Mouse (Mus musculus) liver, embryonic 12.5 days (tissue): ENCODE results near the gene Fbxl3. TPM values are rescaled to one million over a fixed set of nuclear protein-coding genes. Genes with fewer than 3 reads are reported as not detected.
A peak's percentile ranks its signal among the peaks of the same experiment; 100 is the strongest.

Experiments
- ATAC-seq: fragments of 200-750 bp; cut with Nextera tagmentation; 2 replicates; pipeline ENCODE4 v1.8.0; 2017; ENCODE audit warnings: moderate number of reproducible peaks, mild to moderate bottlenecking, moderate library complexity
- H3K27ac ChIP-seq: fragments of 300-500 bp; sonication (generic); 2 replicates; pipeline ENCODE4 v1.5.1; 2016; ENCODE audit warnings: mild to moderate bottlenecking
- H3K27me3 ChIP-seq: fragments of 300-500 bp; sonication (generic); replicated peaks from 2 replicates; pipeline ENCODE4 v1.6.1; 2016; ENCODE audit warnings: mild to moderate bottlenecking, moderate library complexity
- H3K36me3 ChIP-seq: fragments of 300-500 bp; sonication (generic); 2 replicates; pipeline ENCODE4 v1.6.1; 2016; ENCODE audit warnings: mild to moderate bottlenecking, moderate library complexity
- H3K4me1 ChIP-seq: fragments of 300-500 bp; sonication (generic); 2 replicates; pipeline ENCODE4 v1.6.1; 2016
- H3K4me2 ChIP-seq: fragments of 300-500 bp; sonication (generic); 2 replicates; pipeline ENCODE4 v1.6.1; 2016; ENCODE audit warnings: mild to moderate bottlenecking, moderate library complexity
- H3K4me3 ChIP-seq: fragments of 300-500 bp; sonication (generic); 2 replicates; pipeline ENCODE4 v1.5.1; 2016; ENCODE audit warnings: mild to moderate bottlenecking, moderate library complexity
- H3K9ac ChIP-seq: fragments of 300-500 bp; sonication (generic); 2 replicates; pipeline ENCODE4 v1.6.1; 2016; ENCODE audit warnings: mild to moderate bottlenecking, moderate library complexity
- H3K9me3 ChIP-seq: fragments of 300-500 bp; sonication (generic); replicated peaks from 2 replicates; pipeline ENCODE4 v1.6.1; 2016; ENCODE audit warnings: mild to moderate bottlenecking, moderate library complexity
- WGBS: fragments of 180-500 bp; shearing (Covaris S2); methylation state at CpG from one replicate; pipeline ENCODE4 v1.1.7; 2016; ENCODE audit not compliant: insufficient replicate concordance; 5-methylcytosine and 5-hydroxymethylcytosine counted together
- polyA plus RNA-seq: library from polyadenylated mRNA; unstranded; fragments of >200 nt; fragmentation: Nextera tagmentation; extraction: Ambion mirVana; gene quantifications from 2 replicates; pipeline ENCODE4 v1.2.1, GENCODE M21; 2016

The Fbxl3 gene
- polyA plus RNA-seq, 1 experiment from 2014 or later: 14.7 TPM

DNA sequence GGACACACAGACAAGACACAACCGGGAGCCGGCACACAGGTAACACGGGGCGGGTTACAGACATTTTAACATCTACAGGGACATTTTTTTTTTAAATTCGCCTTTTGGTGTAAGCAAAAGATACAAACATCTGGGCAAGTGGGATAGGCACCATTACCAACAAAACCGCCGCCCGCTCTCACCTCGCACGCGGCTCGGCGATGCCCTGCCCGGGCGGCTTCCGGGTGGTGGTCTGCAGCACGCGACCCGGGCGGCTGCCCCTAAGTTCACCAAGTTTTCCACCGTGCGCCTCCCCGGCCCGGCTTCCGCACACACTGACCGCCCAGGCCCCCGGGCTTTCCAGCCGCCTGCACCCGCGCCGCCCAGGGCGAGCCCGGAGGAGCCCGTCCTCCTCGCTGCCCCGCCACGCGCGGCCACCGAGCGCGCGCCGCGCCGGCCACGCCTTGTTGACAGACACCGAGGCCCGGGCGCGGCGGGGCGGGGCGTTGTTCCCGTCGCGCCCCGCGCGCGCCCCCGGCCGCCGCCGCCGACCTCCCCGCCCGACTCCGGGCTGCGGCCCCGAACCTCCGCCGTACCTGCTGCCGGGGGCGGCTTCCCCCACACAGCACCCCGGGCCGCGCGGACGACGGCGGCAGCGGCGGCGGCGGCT, 655 bp downstream of the Fbxl3 start:
- H3K27me3 ChIP-seq: no peaks in the 10 kb centered on the region
- 1% methylated on average over 73 of the region's 86 CpGs for WGBS
- no peaks in the 10 kb centered on the region for H3K9me3 ChIP-seq
- peak; percentile 86 for ATAC-seq
- peak overlapping the region; percentile 99 for H3K9ac ChIP-seq
- H3K27ac ChIP-seq: peak overlapping the region; percentile 100
- H3K36me3 ChIP-seq: peaks cover 30% of the 10 kb centered on the region
- H3K4me1 ChIP-seq: peaks cover 39% of the 10 kb centered on the region
- peak overlapping the region; percentile 90 for H3K4me3 ChIP-seq
- H3K4me2 ChIP-seq: peak overlapping the region; percentile 76

- WGBS: 5% methylated on average over 2 of the region's 2 CpGs
- Histone ChIP-seq H3K9me3 (no peaks in the 10 kb centered on the region), H3K4me3 (peak overlapping the region; percentile 90), H3K4me1 (peaks cover 45% of the 10 kb centered on the region), H3K27ac (peak overlapping the region; percentile 100), H3K9ac (peak overlapping the region; percentile 99), H3K36me3 (peaks cover 34% of the 10 kb centered on the region), H3K4me2 (peak overlapping the region; percentile 76), H3K27me3 (no peaks in the 10 kb centered on the region)
- ATAC-seq: no peak
These were observed 1.2 kb downstream of the Fbxl3 start for GRCm38 (mm10) chr14:103098213-103098586.

DNA sequence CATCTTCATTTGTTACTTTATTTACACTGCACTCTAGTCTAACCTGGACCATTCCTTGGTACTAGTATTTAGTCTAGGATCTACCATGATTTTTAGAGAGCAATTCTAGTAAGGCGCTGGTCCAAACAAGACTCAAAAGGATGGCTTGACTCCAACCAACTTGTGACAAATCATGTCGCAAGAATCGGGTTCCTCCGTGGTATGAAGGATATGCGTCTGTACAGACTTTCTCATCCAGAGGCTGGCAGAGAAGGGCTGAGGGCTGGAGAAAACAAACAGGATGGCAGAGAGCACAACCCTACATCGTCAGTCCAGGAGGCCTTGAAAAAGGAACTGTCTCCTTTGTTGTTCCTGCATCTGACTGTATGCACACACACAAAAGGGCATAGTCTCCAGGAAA, 2.7 kb downstream of the Fbxl3 start:
- no peak overlapping the region for H3K4me2 ChIP-seq
- H3K4me1 ChIP-seq: peaks cover 51% of the 10 kb centered on the region
- WGBS: 74% methylated on average over 6 of the region's 6 CpGs

DNA sequence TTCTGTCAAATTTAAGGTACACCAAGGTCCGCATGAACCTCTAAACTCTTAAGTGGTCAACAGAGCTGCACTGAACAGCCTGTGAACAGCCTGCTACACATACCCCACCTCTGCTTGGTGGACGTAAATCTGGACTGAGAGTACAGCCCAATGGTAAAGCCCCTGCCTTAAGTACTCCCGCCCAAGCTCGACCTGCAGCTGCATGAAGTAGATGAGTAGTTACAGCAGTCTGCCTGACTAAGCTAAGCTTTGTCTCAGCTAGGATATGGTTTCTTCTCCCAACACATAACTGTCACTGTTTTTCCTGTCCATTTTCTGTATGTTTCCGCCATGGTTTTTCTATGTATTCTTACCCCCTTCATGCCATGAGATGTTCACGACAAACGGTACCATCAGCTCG, 3.5 kb downstream of the Fbxl3 start:
- Histone ChIP-seq H3K27ac (no peak overlapping the region), H3K4me2 (no peak overlapping the region), H3K36me3 (peaks cover 55% of the 10 kb centered on the region), H3K4me1 (peaks cover 52% of the 10 kb centered on the region), H3K9me3 (no peaks in the 10 kb centered on the region), H3K9ac (no peak overlapping the region), H3K4me3 (no peak overlapping the region), H3K27me3 (no peaks in the 10 kb centered on the region)
- ATAC-seq: no peak
- WGBS: 91% methylated on average over 8 of the region's 8 CpGs

More for the DNA sequence above, 2.7 kb downstream of the Fbxl3 start:
- H3K9me3 ChIP-seq: no peaks in the 10 kb centered on the region
- no peak overlapping the region for H3K27ac ChIP-seq
- H3K36me3 ChIP-seq: peaks cover 47% of the 10 kb centered on the region
- H3K4me3 ChIP-seq: no peak overlapping the region
- ATAC-seq: no peak
- H3K27me3 ChIP-seq: no peaks in the 10 kb centered on the region
- no peak overlapping the region for H3K9ac ChIP-seq

DNA sequence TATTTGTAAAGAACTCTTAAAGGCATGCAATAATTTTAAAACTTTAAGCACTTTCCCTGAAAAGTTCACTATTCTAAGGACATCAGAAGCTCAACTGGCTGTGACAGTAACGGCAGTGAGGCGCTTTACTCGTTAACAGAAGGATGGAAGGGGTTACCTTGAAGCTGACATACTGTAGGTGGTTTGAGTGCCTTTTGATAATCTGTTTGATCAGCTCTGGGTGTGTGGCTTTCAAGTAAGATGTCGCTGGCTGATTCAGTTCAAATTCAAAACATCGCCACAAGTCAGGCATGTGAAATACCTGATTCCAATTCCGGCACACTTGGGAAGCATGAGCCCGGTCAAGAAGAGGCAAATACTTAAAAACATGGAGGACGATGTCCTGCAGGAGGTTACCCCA, 4.3 kb downstream of the Fbxl3 start:
- WGBS: 85% methylated on average over 8 of the region's 8 CpGs
- H3K27ac ChIP-seq: no peak overlapping the region
- H3K4me3 ChIP-seq: no peak overlapping the region
- H3K27me3 ChIP-seq: no peaks in the 10 kb centered on the region
- no peak overlapping the region for H3K9ac ChIP-seq
- H3K4me1 ChIP-seq: peaks cover 48% of the 10 kb centered on the region
- peaks cover 59% of the 10 kb centered on the region for H3K36me3 ChIP-seq
- ATAC-seq: no peak
- no peaks in the 10 kb centered on the region for H3K9me3 ChIP-seq
- no peak overlapping the region for H3K4me2 ChIP-seq

GRCm38 (mm10) chr14:103093670-103094069, 5.7 kb downstream of the Fbxl3 start:
- Histone ChIP-seq H3K4me2 (no peak overlapping the region), H3K36me3 (peaks cover 68% of the 10 kb centered on the region), H3K27ac (no peak overlapping the region), H3K27me3 (no peaks in the 10 kb centered on the region), H3K4me3 (no peak overlapping the region), H3K9me3 (no peaks in the 10 kb centered on the region), H3K4me1 (peaks cover 52% of the 10 kb centered on the region), H3K9ac (no peak overlapping the region)
- 39% methylated on average over 4 of the region's 4 CpGs for WGBS
- ATAC-seq: no peak

GRCm38 (mm10) chr14:103093236-103093635, 6.1 kb downstream of the Fbxl3 start:
- H3K9ac ChIP-seq: no peak overlapping the region
- no peaks in the 10 kb centered on the region for H3K27me3 ChIP-seq
- no peak overlapping the region for H3K27ac ChIP-seq
- no peaks in the 10 kb centered on the region for H3K9me3 ChIP-seq
- H3K4me3 ChIP-seq: no peak overlapping the region
- H3K36me3 ChIP-seq: peaks cover 73% of the 10 kb centered on the region
- H3K4me2 ChIP-seq: no peak overlapping the region
- no peak for ATAC-seq
- peaks cover 54% of the 10 kb centered on the region for H3K4me1 ChIP-seq
- WGBS: 87% methylated on average over 3 of the region's 3 CpGs

DNA sequence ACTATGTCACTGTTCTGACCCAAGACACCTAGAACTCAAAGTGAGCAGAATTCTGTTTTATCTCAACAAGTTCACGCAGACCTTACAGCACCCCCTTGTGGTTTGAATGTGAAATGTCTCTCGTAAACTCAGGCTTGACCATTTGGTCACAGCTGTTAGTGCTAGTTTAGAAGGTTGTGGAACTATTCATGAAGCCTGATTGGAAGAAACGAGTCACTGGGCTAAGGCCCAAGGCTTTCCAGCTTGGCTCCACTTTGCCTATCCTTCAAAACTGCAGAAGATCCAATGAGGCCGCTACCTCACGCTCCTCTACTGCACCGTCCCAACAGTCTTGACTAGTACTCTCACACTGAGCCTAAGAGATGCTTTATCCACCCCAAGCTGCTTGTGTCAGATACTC, 10.7 kb downstream of the Fbxl3 start:
- ATAC-seq: no peak
- H3K9me3 ChIP-seq: no peaks in the 10 kb centered on the region
- H3K27ac ChIP-seq: peak overlapping the region; percentile 40; the same call in 1 of the 2 replicates
- H3K4me1 ChIP-seq: peaks cover 55% of the 10 kb centered on the region
- WGBS: 62% methylated on average over 6 of the region's 6 CpGs
- H3K9ac ChIP-seq: no peak overlapping the region
- no peaks in the 10 kb centered on the region for H3K27me3 ChIP-seq
- H3K36me3 ChIP-seq: peaks cover 79% of the 10 kb centered on the region
- H3K4me2 ChIP-seq: no peak overlapping the region
- no peak overlapping the region for H3K4me3 ChIP-seq

DNA sequence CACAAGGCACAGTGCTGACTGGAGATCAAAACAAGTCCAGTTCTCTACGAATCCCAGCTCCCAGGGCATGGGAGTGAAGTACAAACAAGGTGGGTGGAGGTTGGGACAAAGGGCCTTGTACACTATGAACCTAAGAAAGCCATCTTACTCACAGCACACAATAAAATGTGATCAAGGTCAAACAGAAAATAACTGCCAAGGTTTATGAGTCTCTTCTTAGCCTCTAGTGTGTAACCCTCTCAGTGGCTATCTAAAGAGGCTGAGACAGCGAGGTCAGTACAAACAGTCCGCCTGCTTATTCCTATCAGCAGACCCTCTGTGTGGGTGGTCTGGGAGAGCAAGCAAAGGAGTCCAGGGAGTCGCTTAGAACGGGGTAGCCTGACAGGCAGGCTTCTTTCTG, 11.5 kb downstream of the Fbxl3 start:
- Histone ChIP-seq H3K9me3 (no peaks in the 10 kb centered on the region), H3K36me3 (peaks cover 80% of the 10 kb centered on the region), H3K9ac (0 out of 2 replicates have a peak overlapping the region, but pooled peaks have one; percentile 31), H3K27ac (peak overlapping the region; percentile 95), H3K4me1 (peaks cover 50% of the 10 kb centered on the region), H3K4me3 (no peak overlapping the region), H3K4me2 (no peak overlapping the region; the same call in 1 of the 2 replicates), H3K27me3 (no peaks in the 10 kb centered on the region)
- no peak for ATAC-seq
- WGBS: 81% methylated on average over 5 of the region's 5 CpGs

DNA sequence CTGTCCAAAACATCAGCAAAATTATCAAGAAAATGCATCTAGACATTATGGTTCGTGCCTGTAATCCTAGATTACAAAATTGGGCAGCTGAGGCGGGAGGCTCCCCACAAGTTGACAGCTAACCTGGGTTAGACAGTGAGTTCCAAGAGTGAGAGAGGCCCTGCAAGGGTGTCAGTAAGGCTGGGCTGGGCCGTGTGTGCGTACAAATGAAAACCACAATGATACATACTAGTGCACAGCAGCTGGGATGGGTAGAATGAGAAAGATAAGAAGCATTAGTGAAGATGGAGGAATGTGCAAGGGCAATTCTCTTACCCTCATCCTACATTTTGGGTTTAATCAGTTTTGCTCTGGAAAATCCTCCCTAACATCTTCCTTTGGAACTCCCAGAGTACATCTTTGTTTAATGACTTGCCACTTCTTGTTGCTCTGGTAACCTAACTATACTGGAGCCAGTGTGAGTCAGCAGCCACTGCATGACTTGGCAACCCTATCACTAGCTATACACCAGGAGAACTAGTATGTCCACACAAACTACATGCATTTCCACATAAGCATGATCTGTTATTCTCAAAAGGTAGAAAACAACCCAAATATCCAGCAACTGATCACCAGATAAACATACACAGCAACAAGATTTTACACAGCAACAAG, 12.6 kb downstream of the Fbxl3 start:
- WGBS: 29% methylated on average over 4 of the region's 4 CpGs
- Histone ChIP-seq H3K9me3 (no peaks in the 10 kb centered on the region), H3K36me3 (peaks cover 78% of the 10 kb centered on the region), H3K9ac (no peak overlapping the region), H3K27ac (peak overlapping the region; percentile 95), H3K4me3 (peak overlapping the region; percentile 10; the same call in 1 of the 2 replicates), H3K4me1 (peaks cover 46% of the 10 kb centered on the region), H3K4me2 (peak overlapping the region; percentile 48), H3K27me3 (no peaks in the 10 kb centered on the region)
- ATAC-seq: peak; percentile 97

DNA sequence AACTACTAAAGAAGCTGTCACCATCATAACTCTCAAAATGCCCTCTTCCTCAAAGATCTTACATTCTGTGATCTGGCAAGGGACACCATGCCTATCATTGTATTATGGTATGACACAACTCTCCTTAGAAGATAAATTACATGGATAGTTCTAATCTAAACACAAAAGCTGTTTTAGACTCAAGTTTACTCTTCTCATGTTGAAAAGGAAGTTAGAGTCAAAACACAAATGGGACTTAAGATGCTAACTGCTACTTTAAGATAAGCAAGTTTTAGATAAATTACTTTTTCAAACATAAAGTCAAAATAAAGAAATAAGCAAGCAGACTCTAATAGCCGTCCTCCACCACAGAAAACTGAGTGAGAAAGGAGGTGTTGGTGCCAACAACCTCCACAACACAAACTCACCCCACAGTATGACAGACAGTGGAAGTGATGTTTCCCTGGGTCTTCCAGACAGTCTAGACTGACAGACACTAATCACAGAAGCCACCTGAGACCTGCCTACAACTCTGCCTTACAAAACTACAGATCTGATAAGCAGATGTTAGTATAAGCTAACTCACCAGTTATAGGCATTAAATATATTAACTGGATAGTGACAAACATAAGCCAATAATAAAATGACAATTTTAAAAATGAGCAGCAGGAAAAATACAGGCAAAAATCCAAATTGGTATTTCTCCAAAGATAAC, 13.4 kb downstream of the Fbxl3 start:
- H3K4me1 ChIP-seq: peaks cover 43% of the 10 kb centered on the region
- 67% methylated on average over 1 of the region's 1 CpGs for WGBS
- no peak overlapping the region for H3K4me3 ChIP-seq
- peak overlapping the region; percentile 53; the same call in 1 of the 2 replicates for H3K9ac ChIP-seq
- H3K27me3 ChIP-seq: no peaks in the 10 kb centered on the region
- peak overlapping the region; percentile 95 for H3K27ac ChIP-seq
- H3K36me3 ChIP-seq: peaks cover 74% of the 10 kb centered on the region
- ATAC-seq: peak; percentile 53
- H3K9me3 ChIP-seq: no peaks in the 10 kb centered on the region
- H3K4me2 ChIP-seq: peak overlapping the region; percentile 48
